Mouse (Mus musculus) midbrain, embryonic 14.5 days (tissue): ENCODE results near the gene Kntc1. TPM values are rescaled to one million over a fixed set of nuclear protein-coding genes. Genes with fewer than 3 reads are reported as not detected.

Experiments
- ATAC-seq: fragments of 200-750 bp; cut with Nextera tagmentation; 2 replicates; pipeline ENCODE4 v1.8.0; 2017; ENCODE audit warnings: moderate number of reproducible peaks, moderate library complexity; ENCODE audit not compliant: low FRiP score, low TSS enrichment
- DNase-seq: peaks from one replicate; pipeline ENCODE4 v3.0.0-alpha.2; 2015
- H3K27ac ChIP-seq: fragments of 300-500 bp; sonication (generic); replicated peaks from 2 replicates; pipeline ENCODE4 v1.5.1; 2014; ENCODE audit warnings: mild to moderate bottlenecking, low read depth, low read length, moderate library complexity
- H3K27me3 ChIP-seq: fragments of 300-500 bp; sonication (generic); 2 replicates; pipeline ENCODE4 v1.6.1; 2014; ENCODE audit warnings: low read length, control low read depth, mixed read lengths; ENCODE audit not compliant: control insufficient read depth, insufficient read depth
- H3K36me3 ChIP-seq: fragments of 300-500 bp; sonication (generic); 2 replicates; pipeline ENCODE4 v1.6.1; 2014; ENCODE audit warnings: low read length, control low read depth; ENCODE audit not compliant: control insufficient read depth, insufficient read depth
- H3K4me1 ChIP-seq: fragments of 300-500 bp; sonication (generic); 2 replicates; pipeline ENCODE4 v1.6.1; 2014; ENCODE audit warnings: mild to moderate bottlenecking, antibody characterized with exemption, low read length, control low read depth; ENCODE audit not compliant: control insufficient read depth, insufficient read depth
- H3K4me2 ChIP-seq: fragments of 300-500 bp; sonication (generic); 2 replicates; pipeline ENCODE4 v1.6.1; 2014; ENCODE audit warnings: mild to moderate bottlenecking, low read length, moderate library complexity
- H3K4me3 ChIP-seq: fragments of 300-500 bp; sonication (generic); replicated peaks from 2 replicates; pipeline ENCODE4 v1.5.1; 2014; ENCODE audit warnings: low read depth, low read length
- H3K9ac ChIP-seq: fragments of 300-500 bp; sonication (generic); replicated peaks from 2 replicates; pipeline ENCODE4 v1.6.1; 2014; ENCODE audit warnings: mild to moderate bottlenecking, low read length, moderate library complexity
- H3K9me3 ChIP-seq: fragments of 300-500 bp; sonication (generic); 2 replicates; pipeline ENCODE4 v1.6.1; 2016; ENCODE audit warnings: low read length, control low read depth, mixed read lengths; ENCODE audit not compliant: control insufficient read depth
- WGBS: fragments of 180-500 bp; shearing (Covaris S2); extraction: QIAGEN DNeasy Blood & Tissue Kit; methylation state at CpG from one replicate; pipeline ENCODE4 v1.1.7; 2014; 5-methylcytosine and 5-hydroxymethylcytosine counted together
- polyA plus RNA-seq: library from polyadenylated mRNA; unstranded; fragments of >200 nt; fragmentation: Nextera tagmentation; extraction: Ambion mirVana; gene quantifications from 2 replicates; pipeline ENCODE4 v1.2.1, GENCODE M21; 2014

Gene Kntc1
- polyA plus RNA-seq, 1 experiment from 2014 or later, result 5.6 TPM

DNA sequence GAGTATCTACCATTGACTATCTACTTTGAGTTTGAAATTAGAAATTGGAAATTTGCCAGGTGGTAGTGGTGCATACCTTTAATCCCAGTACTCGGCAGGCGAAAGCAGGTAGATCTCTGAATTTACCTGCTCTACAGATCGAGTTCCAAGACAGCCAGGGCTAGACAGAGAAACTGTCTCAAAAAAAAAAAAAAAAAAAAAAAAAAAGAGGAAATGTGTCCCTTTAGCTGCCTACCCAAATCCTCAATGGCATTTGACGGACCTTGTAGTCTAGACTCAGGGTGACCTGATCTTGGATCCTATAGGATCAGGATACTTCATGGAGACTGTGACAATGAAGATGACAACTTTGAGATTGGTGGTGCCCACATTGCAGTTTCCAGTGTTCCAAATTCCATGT is 116.9 kb downstream of the Kntc1 start:
- Histone ChIP-seq H3K9ac (no peak overlapping the region), H3K27ac (no peak overlapping the region), H3K27me3 (no peaks in the 10 kb centered on the region), H3K4me3 (no peak overlapping the region), H3K4me2 (no peak overlapping the region), H3K9me3 (no peaks in the 10 kb centered on the region), H3K4me1 (no peaks in the 10 kb centered on the region), H3K36me3 (no peaks in the 10 kb centered on the region)
- WGBS, result 93% methylated on average over 4 of the region's 4 CpGs
- DNase-seq (no peak), ATAC-seq (no peak)

DNA sequence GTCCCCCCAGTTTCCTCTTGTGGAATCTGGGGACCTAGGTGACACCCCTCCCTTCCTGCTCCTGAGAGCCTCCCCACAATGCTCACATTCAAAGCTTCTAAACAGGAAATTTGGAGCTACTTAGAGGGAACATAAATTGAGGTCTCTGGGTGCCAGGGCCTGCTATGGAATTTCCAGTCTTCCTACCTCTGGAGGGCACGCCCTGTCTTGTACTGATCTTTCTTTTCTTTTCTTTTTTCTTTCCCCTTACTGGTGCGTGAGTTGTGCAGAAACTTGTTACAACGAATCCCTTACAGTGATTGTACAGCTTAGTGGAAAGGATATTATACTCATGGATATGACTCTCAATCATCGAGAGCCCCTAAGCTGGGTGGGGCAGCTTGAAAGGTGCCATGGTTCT is 120.1 kb downstream of the Kntc1 start:
- Histone ChIP-seq H3K36me3 (no peaks in the 10 kb centered on the region), H3K4me1 (no peaks in the 10 kb centered on the region), H3K27ac (no peak overlapping the region), H3K9ac (no peak overlapping the region), H3K27me3 (no peaks in the 10 kb centered on the region), H3K4me2 (no peak overlapping the region), H3K9me3 (no peaks in the 10 kb centered on the region), H3K4me3 (no peak overlapping the region)
- no peak for DNase-seq
- no peak for ATAC-seq
- 86% methylated on average over 4 of the region's 4 CpGs for WGBS

Other genes starting within 250 kb of the Kntc1 start
- 1.2 and 1.4 TPM in 2 replicates for gene B3gnt4, start 239.3 kb upstream of the Kntc1 start, polyA plus RNA-seq
- 101 and 120 TPM in 2 replicates for gene Diablo, start 225.5 kb upstream of the Kntc1 start, polyA plus RNA-seq
- 1.1 and 1.3 TPM in 2 replicates for gene Gm49027, start 224.2 kb upstream of the Kntc1 start, polyA plus RNA-seq
- gene Vps33a, start 176.7 kb upstream of the Kntc1 start, polyA plus RNA-seq, result 41.9 and 54.9 TPM in 2 replicates
- gene Clip1, start 65.1 kb upstream of the Kntc1 start, polyA plus RNA-seq, result 73.0 and 75.1 TPM in 2 replicates
- gene Zcchc8, start 28.6 kb upstream of the Kntc1 start, polyA plus RNA-seq, result 56.5 and 80.0 TPM in 2 replicates
- gene Rsrc2, start 302 bp upstream of the Kntc1 start, polyA plus RNA-seq, result 137 and 138 TPM in 2 replicates
- gene Hcar2, start 115.8 kb downstream of the Kntc1 start, polyA plus RNA-seq, result 0.11 TPM in 1 of 2 replicates, not detected in the other
- 0.08 and 0.41 TPM in 2 replicates for gene Hcar1, start 130.3 kb downstream of the Kntc1 start, polyA plus RNA-seq
- 118 and 132 TPM in 2 replicates for gene Denr, start 157.5 kb downstream of the Kntc1 start, polyA plus RNA-seq
- gene Gm43518, start 177.7 kb downstream of the Kntc1 start, polyA plus RNA-seq, result 2.0 and 2.3 TPM in 2 replicates
- gene Ccdc62, start 181.0 kb downstream of the Kntc1 start, polyA plus RNA-seq, result 4.3 and 4.6 TPM in 2 replicates
- gene Hip1r, start 223.9 kb downstream of the Kntc1 start, polyA plus RNA-seq, result 22.5 and 24.7 TPM in 2 replicates